Mouse (Mus musculus) liver, adult 2 months (tissue): ENCODE measurements around the gene Clec4e.
"Not testable (repeated sequence)": the region's sequence is repeated elsewhere in the genome, so short reads cannot be mapped to it uniquely, and the experiment has no call there.

ENCODE experiments used
- CTCF ChIP-seq: fragments of 200-500 bp; IDR thresholded peaks from 2 replicates; pipeline ENCODE4 v1.5.1; 2011; ENCODE audit warnings: low read depth, low read length, control low read depth
- POLR2A ChIP-seq: fragments of 200-500 bp; IDR thresholded peaks from 2 replicates; pipeline ENCODE4 v1.6.1; 2011; ENCODE audit warnings: low read length, control low read depth; ENCODE audit not compliant: insufficient read depth; ENCODE audit errors: extremely low read depth

DNA sequence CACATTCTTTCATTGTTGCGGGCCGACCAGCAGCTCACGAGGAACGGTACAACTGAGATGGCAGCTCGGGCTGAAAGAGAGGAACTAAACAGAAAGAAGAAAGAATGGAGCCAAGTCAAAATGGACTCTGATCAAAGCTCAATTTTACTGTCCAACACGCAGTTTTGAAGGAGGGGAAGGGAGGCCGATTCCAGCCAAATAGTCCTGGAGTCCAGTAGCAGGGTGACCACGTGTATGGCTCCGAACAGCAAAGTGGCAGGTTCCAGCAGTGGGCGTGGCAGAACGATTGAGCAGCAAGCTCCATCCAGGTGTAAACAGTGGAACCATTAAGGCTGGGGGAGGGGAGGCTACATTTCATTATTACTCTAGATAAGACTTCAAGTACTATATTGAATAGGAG lies 3.8 kb upstream of the Clec4e start:
- not testable (repeated sequence) for TF ChIP-seq POLR2A, CTCF
